Mouse (Mus musculus): ENCODE data around the gene Rasef. TPM values are rescaled to one million over a fixed set of nuclear protein-coding genes. Genes with fewer than 3 reads are reported as not detected.

Gene Rasef
- total RNA-seq, 2 experiments from 2014 or later = 0.22 to 0.39 TPM

Other genes starting within 250 kb of the Rasef start
- not detected for gene Gm11238, start 183.1 kb downstream of the Rasef start, total RNA-seq (2021)
- gene Gm11237, start 168.0 kb downstream of the Rasef start, total RNA-seq (2021) = not detected
- gene Gm11236, start 152.9 kb downstream of the Rasef start, total RNA-seq (2021) = not detected
- not detected for gene Gm11239, start 122.6 kb downstream of the Rasef start, total RNA-seq (2021)
- not detected for gene Gm428, start 107.5 kb downstream of the Rasef start, total RNA-seq (2021)
- not detected for gene Gm11758, start 85.3 kb upstream of the Rasef start, total RNA-seq (2021)
- gene Gm11757, start 100.1 kb upstream of the Rasef start, total RNA-seq (2021) = not detected
- not detected for gene Gm13871, start 115.0 kb upstream of the Rasef start, total RNA-seq (2021)
- not detected for gene Gm11756, start 129.8 kb upstream of the Rasef start, total RNA-seq (2021)
- 10 to 100 TPM; 22.9 to 25.2 TPM for gene 2310002L09Rik, start 159.9 kb upstream of the Rasef start, total RNA-seq (2021)
- gene Frmd3, start 222.4 kb upstream of the Rasef start, total RNA-seq (2021) = 1 to 10 TPM; 2.8 to 3.1 TPM

All from gastrocnemius, postnatal 4 days (tissue).